In the genomic region with DNA sequence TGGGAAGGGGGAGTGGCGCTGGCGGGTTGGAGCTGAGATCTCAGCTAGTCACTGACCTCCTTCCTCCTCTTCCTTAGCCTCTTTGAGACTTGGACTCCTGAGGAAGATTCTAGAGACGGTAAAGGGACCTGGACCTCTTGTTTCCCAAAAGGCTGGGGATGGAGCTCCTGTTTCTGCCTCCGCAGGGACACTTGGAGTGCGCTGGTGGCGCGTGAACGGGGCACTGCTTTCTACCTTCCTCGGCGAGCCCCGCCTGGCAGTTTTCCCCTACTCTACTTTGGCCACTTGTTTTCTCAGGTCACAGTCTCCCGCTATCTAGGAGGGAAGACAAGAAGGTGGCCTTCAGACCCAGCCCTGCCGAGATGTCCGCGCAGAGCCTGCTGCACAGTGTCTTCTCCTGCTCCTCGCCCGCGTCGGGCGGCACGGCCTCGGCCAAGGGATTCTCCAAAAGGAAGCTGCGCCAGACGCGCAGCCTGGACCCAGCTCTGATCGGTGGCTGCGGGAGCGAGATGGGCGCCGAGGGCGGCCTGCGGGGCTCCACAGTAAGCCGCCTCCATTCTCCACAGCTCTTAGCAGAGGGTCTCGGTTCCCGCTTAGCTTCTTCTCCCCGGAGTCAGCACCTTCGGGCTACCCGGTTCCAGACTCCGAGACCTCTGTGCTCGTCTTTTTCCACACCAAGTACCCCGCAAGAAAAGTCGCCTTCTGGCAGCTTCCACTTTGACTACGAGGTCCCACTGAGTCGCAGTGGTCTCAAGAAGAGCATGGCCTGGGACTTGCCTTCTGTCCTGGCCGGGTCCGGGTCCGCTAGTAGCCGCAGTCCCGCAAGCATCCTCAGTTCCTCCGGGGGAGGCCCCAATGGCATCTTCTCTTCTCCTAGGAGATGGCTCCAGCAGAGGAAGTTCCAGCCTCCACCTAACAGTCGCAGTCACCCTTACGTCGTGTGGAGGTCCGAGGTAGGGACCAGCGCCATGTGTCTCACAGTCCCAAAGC, we compare ENCODE assay signal across 8 mouse cellular contexts. TPM values are rescaled to one million over a fixed set of nuclear protein-coding genes. Genes with fewer than 3 reads are reported as not detected.
DNase-seq lines count a peak whose midpoint lies in the region; ATAC-seq lines count a peak whose summit lies in the region.

No protein-coding gene starts in this region.

- peak overlapping the region; percentile 43 for H3K4me3 ChIP-seq in forebrain, embryonic 15.5 days
- H3K4me3 ChIP-seq in hindbrain, embryonic 11.5 days (ENCODE audit: low read depth, low read length): peak overlapping the region; percentile 38
- peak overlapping the region; percentile 37 for H3K4me3 ChIP-seq in liver, embryonic 11.5 days (ENCODE audit: low read depth, low read length)
- peak overlapping the region; percentile 34 for H3K4me3 ChIP-seq in neural tube, embryonic 14.5 days (ENCODE audit: low read depth, low read length)

- H3K36me3 ChIP-seq in forebrain, embryonic 15.5 days: no peaks in the 10 kb centered on the region
- H3K36me3 ChIP-seq in hindbrain, embryonic 11.5 days (ENCODE audit: control insufficient read depth, insufficient read depth, low read length): no peaks in the 10 kb centered on the region
- no peaks in the 10 kb centered on the region for H3K36me3 ChIP-seq in liver, embryonic 11.5 days (ENCODE audit: control insufficient read depth, insufficient read depth, low read length)
- no peaks in the 10 kb centered on the region for H3K36me3 ChIP-seq in neural tube, embryonic 14.5 days (ENCODE audit: control insufficient read depth, insufficient read depth, low read length)

- H3K4me2 ChIP-seq in forebrain, embryonic 15.5 days (replicated peaks): peak overlapping the region; percentile 85
- H3K4me2 ChIP-seq in hindbrain, embryonic 11.5 days (replicated peaks; ENCODE audit: low read depth, low read length): peak overlapping the region; percentile 71
- H3K4me2 ChIP-seq in liver, embryonic 11.5 days: peak overlapping the region; percentile 59
- peak overlapping the region; percentile 76 for H3K4me2 ChIP-seq in neural tube, embryonic 14.5 days (ENCODE audit: low read depth, low read length)

- peak overlapping the region; percentile 38; the same call in 1 of the 2 replicates for H3K9ac ChIP-seq in forebrain, embryonic 15.5 days (replicated peaks)
- 0 out of 2 replicates have a peak overlapping the region, but pooled peaks have one; percentile 7 for H3K9ac ChIP-seq in hindbrain, embryonic 11.5 days (ENCODE audit: low read depth, low read length)
- H3K9ac ChIP-seq in liver, embryonic 11.5 days (ENCODE audit: low read depth, low read length): no peak overlapping the region
- H3K9ac ChIP-seq in neural tube, embryonic 14.5 days (replicated peaks; ENCODE audit: low read depth, low read length): peak overlapping the region; percentile 21; the same call in 1 of the 2 replicates

- 18% methylated on average over 55 of the region's 55 CpGs for WGBS in forebrain, embryonic 15.5 days
- 23% methylated on average over 54 of the region's 55 CpGs for WGBS in hindbrain, embryonic 11.5 days
- WGBS in liver, embryonic 11.5 days: 18% methylated on average over 55 of the region's 55 CpGs
- 18% methylated on average over 55 of the region's 55 CpGs for WGBS in neural tube, embryonic 14.5 days

- ATAC-seq in forebrain, embryonic 15.5 days (replicated peaks): peak; percentile 74
- peak; percentile 72 for ATAC-seq in hindbrain, embryonic 11.5 days (ENCODE audit: low FRiP score)
- no peak; the same call in 1 of the 2 replicates for ATAC-seq in liver, embryonic 11.5 days (replicated peaks; ENCODE audit: low FRiP score)
- ATAC-seq in neural tube, embryonic 14.5 days (ENCODE audit: low read depth): peak; percentile 73

- peaks cover 21% of the 10 kb centered on the region for H3K27me3 ChIP-seq in forebrain, embryonic 15.5 days
- H3K27me3 ChIP-seq in hindbrain, embryonic 11.5 days (ENCODE audit: control insufficient read depth, insufficient read depth, low read length): peaks cover 29% of the 10 kb centered on the region
- H3K27me3 ChIP-seq in liver, embryonic 11.5 days (replicated peaks; ENCODE audit: control insufficient read depth, insufficient read depth, low read length): peaks cover 35% of the 10 kb centered on the region
- H3K27me3 ChIP-seq in neural tube, embryonic 14.5 days (ENCODE audit: control insufficient read depth, insufficient read depth, low read length): peaks cover 9% of the 10 kb centered on the region

- no peak overlapping the region for H3K27ac ChIP-seq in forebrain, embryonic 15.5 days (replicated peaks)
- no peak overlapping the region for H3K27ac ChIP-seq in hindbrain, embryonic 11.5 days (ENCODE audit: low read depth, low read length)
- H3K27ac ChIP-seq in liver, embryonic 11.5 days (ENCODE audit: low read depth, low read length): no peak overlapping the region
- H3K27ac ChIP-seq in neural tube, embryonic 14.5 days (ENCODE audit: low read depth, low read length): no peak overlapping the region

- no peaks in the 10 kb centered on the region for H3K9me3 ChIP-seq in forebrain, embryonic 15.5 days
- no peaks in the 10 kb centered on the region for H3K9me3 ChIP-seq in hindbrain, embryonic 11.5 days (ENCODE audit: control insufficient read depth, low read length)
- no peaks in the 10 kb centered on the region for H3K9me3 ChIP-seq in liver, embryonic 11.5 days (ENCODE audit: control insufficient read depth, low read length)
- H3K9me3 ChIP-seq in neural tube, embryonic 14.5 days (ENCODE audit: control insufficient read depth, low read length): no peaks in the 10 kb centered on the region

- H3K4me1 ChIP-seq in forebrain, embryonic 15.5 days: peaks cover 4% of the 10 kb centered on the region; the same call in 1 of the 2 replicates
- H3K4me1 ChIP-seq in hindbrain, embryonic 11.5 days (replicated peaks; ENCODE audit: control insufficient read depth, insufficient read depth, low read length): no peaks in the 10 kb centered on the region
- no peaks in the 10 kb centered on the region for H3K4me1 ChIP-seq in liver, embryonic 11.5 days (replicated peaks; ENCODE audit: control insufficient read depth, insufficient read depth, low read length)
- H3K4me1 ChIP-seq in neural tube, embryonic 14.5 days (ENCODE audit: control insufficient read depth, insufficient read depth, low read length): no peaks in the 10 kb centered on the region

- peak; percentile 11 to 18 for DNase-seq in cerebellum, postnatal 14 days
- no peak for DNase-seq in cerebellum, adult 11-12 months
- DNase-seq in R1 (ENCODE audit: low read depth, low spot score): peak; percentile 35
- DNase-seq in hindbrain, embryonic 11.5 days (ENCODE audit: low spot score): peak; percentile 49
- peak; percentile 33 for DNase-seq in liver, embryonic 11.5 days (ENCODE audit: low spot score)
- DNase-seq in layer of hippocampus, adult 8-10 months (ENCODE audit: low spot score in 2 of 2): no peak

RNA-seq across cellular contexts. Expression of a gene that starts 1.3 kb away (rescaled TPM):
- 0.46 and 0.59 TPM in 2 replicates for polyA plus RNA-seq in forebrain, embryonic 15.5 days (2015; fragmentation: Nextera tagmentation; extraction: Ambion mirVana)
- 0.95 and 1.3 TPM in 2 replicates for polyA plus RNA-seq in hindbrain, embryonic 11.5 days (2014; fragmentation: Nextera tagmentation; extraction: Ambion mirVana)
- polyA plus RNA-seq in liver, embryonic 11.5 days (2014; fragmentation: Nextera tagmentation; extraction: Ambion mirVana): 8.8 and 9.7 TPM in 2 replicates
- 2.7 and 5.0 TPM in 2 replicates for polyA plus RNA-seq in neural tube, embryonic 14.5 days (2014; fragmentation: Nextera tagmentation; extraction: Ambion mirVana)
- 1 to 10 TPM; 4.0 to 4.9 (median 4.2) TPM for total RNA-seq in layer of hippocampus, adult 8-10 months (2022)

Comparison
In these comparisons a context has a peak if more than half of its experiments do, and no peak if none do; other contexts are left out.
1. DNase-seq: peak in cerebellum, postnatal 14 days (2 of 2), R1 (single experiment), hindbrain, embryonic 11.5 days (single experiment) and liver, embryonic 11.5 days (single experiment); none in cerebellum, adult 11-12 months (single experiment) and layer of hippocampus, adult 8-10 months (0 of 2).
2. Peak in every context shown above with its lines, with median percentiles within 50 percentile points of each other: H3K4me2 ChIP-seq and H3K4me3 ChIP-seq.